Mouse (Mus musculus): ENCODE results near the gene Kcnd3.

The Kcnd3 gene

DNA sequence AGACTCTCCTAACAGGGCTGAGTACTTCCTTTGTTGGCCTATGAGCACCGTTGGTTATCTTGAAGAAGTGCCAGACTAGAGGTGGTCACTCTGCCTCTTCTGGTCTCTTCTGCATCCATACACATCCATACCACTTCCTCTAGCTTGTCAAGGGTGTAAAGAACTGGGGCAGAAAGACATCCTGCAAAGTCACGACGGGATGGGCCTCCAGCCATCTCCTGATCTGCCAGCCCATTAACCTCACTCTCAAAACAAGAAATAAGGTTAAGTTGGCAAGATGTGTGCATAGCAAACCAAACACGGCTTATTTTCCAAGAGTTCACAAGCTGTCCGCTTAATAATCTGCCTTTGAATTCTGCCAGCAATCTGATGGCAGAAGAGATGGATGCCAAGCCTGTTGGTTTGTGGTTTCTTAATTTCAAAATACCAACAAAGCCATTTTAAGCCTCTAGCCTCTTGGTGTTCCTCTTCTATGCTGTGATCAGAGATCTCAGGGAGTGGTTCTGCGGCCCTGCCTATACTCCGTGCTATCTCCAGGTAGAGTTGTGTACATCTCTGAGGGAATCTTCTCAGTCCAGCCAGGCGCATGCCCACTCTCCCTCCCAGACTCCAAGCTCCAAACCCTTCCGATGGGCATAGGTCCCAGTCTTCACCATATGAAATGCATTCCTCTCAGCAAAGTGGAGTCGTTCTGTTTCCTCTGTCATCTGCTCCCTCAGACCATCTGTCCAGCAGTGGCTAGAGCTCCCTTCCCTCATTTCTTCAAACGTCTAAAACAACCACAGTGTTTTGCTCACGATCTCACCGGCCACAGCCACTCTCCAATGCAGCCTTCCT lies 201.6 kb downstream of the Kcnd3 start:
- no peak for DNase-seq (ENCODE audit: low read depth, low spot score)

DNA sequence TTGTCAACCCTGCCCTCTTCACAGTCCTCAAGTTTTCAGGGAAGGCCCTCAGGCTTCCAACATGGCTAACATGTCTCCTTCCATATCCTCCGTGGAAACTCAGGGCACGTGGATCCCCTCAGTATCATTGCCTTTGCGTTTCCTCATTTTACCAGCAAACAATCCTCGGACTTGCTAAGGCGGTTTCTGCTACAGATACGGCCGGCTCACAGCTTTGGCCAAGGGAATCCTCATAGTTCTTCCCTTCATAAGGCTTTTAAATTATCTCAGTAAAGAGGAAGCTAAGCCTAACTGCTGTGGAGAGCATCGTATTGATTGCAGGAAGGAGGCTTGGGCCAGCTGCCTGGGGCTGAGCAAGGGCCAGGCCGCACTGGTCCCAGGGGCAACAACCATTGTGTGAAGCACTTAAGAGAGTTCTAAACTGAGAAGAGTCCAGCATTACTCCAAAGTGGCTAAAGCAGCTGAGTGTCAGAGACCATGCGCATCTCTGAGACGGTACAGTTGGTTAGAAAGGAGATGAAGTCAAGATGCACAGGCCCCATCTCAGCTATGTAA lies 203.0 kb downstream of the Kcnd3 start:
- no peak for DNase-seq (ENCODE audit: low read depth, low spot score)

DNA sequence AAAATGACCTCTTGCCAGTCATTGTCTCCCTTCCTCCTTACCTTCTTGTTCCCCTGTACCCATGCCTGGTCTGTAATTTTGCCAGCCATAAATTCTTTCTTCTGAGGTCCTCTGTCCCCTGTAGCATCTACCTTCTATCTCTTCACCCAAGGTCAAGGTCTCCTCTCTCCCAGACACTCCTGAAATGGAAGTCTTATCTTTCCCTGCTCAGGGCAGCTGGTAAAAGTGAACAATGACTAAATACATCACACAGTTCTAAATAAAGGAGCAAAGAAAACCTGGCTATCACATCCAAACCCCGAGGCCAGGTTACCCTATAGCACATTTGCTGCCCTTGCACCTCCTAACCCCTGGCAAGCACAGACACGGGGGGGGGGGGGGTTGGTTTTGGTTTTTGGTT lies 208.4 kb downstream of the Kcnd3 start:
- no peak for DNase-seq (ENCODE audit: low read depth, low spot score)

DNA sequence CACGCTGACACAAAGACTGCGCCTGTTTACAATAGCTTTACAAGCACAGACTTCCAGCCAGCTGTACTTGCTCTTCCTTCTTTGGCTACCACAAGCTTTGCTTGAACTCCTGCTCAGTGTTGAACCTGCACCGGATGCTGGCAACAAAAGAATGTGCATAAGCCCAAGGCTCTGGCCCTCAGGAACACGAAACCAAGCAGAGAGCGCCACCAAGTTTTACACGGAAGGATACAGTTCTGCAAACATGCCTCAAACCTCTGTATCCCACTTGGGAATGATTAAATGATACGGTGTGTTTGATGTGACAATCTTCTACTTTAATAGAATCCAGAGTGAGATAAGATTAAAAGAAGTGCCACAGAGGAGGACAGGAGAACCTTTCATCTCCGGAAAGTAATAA lies 210.9 kb downstream of the Kcnd3 start:
- no peak for DNase-seq (ENCODE audit: low read depth, low spot score)

DNA sequence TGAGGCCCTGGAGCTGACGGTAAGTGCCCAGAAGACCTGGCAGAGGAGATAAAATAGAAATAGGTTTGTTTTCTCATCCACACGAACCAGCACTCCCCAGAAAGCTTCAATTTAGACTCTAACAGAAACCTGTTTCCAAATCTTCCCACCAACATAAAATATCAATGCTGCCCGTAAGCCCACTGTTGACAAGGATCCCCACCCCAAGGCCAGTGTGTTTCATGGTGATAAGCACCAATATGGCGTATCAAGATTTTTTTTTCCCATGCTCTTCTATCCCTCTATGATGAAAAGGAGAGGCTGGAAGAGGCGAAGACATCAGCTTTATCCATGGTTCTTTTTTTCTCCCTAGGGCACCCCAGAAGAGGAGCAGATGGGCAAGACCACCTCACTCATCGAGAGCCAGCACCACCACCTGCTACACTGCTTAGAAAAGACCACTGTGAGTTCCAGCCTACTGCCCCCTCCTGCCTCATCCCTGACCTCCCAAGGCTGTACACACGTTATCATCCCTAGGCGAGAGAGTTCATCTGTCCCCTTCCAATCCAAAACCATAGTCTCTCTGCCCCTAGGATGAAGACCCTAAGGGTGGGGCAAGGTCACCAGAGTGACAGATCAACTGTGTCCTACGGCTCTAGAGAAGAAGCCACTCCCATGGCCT lies 213.1 kb downstream of the Kcnd3 start:
- no peak for DNase-seq (ENCODE audit: low read depth, low spot score)

DNA sequence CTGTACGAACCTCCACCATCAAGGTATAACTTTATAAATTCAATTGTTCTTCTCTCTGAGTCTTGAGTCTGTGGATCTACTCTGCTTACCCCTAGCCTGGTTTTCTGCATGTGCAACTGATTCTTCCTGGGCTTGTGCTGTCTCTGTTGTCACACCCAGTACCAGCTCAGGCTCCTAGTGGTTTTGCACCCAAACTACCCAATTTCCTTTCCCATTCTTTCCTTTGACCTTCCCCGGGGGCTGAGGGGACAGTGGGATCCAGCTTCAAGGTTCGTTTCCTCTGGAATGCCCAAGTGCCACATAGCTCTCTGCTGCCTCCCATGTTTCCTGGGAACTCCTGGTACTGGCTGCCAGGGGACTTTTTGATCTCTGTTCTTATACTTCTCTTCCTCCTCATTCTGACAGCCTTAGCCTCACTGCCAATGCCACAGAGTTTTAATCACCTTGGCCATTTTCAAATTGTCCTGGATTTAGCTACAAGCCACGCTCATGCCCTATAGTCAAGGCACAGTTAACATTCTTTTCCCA lies 214.9 kb downstream of the Kcnd3 start:
- DNase-seq (ENCODE audit: low read depth, low spot score): no peak

DNA sequence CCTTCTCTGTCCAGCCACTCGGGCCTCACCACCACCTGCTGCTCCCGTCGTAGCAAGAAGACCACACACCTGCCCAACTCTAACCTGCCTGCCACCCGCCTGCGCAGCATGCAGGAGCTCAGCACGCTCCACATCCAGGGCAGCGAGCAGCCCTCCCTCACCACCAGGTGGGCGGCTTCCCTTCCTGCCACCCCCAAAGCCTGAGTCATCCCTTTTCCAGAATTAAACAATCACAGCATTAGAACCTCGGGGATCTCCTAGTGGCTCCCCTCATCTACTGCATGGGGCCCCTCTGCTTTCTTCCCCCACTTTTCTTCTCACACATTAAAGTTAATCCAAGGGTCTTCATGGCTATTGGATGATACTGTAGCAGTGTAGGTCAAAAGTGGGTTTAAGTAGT lies 216.0 kb downstream of the Kcnd3 start:
- no peak for DNase-seq (ENCODE audit: low read depth, low spot score)

DNA sequence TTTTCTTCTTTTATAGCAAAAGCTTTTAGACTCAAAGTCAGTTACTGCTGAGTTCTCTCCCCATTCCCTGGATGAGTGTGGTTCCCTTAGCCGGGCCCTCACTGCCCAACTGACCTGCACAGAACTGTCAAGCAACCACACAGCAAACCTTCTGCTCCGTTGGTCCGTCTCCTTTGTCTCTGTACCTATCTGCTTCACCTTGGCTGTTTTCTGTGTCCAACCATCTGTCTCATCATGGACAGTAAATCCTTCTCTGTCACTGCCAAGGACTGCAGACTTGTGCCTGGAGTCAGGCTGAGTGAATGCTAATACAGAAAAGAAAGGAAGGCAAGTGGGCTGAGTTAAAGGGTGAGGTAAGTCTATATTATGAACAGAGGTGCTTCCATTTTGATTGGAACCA lies 217.6 kb downstream of the Kcnd3 start:
- no peak for DNase-seq (ENCODE audit: low read depth, low spot score)

DNA sequence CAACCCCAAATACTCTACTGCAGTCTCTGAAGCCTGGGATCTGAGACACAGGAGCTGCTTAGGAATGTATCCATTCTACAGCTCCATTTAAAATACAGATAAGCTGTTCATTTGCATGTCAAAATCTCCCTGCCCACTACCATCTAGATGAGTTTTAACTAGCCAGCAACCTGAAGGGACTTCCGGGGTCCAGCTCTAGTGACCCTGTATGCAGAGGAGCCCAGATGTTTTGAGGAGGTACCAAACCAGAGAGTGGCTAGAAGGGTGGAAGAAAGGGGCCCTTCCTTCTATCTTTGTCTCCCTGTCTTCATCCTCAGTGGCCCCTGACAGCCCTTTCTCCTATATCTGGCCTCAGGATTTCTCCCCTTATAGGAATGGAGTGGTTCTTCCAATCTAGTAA lies 218.7 kb downstream of the Kcnd3 start:
- DNase-seq (ENCODE audit: low read depth, low spot score): no peak

DNA sequence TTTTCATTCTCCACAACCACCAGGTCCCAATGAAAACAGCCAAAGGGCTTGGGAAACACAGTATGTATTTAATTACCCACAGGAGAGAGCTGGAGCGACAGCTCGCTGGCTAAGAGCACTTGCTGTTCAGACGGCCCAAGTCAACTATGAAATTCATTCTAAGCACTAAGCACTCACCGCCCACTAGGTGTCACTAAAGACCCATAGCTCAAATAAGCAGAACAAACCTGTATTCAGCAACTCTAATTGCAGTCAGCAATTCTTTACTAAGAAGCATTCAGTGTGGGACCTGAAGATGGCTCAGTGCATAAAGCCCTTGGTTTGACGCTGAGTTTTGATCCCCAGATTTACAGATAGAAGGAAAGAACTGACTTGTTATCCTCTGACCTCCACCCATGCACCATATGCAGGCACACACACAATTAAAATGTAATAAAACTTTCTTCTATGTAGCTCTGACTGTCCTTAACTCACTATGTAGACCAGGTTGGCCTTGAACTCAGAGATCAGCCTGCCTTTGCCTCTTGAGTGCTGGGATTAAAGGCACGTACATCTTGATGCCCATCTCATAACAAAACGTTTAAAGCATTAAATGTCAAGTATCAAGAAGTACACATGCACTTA lies 222.6 kb downstream of the Kcnd3 start:
- peak; percentile 83 for DNase-seq (ENCODE audit: low read depth, low spot score)

DNA sequence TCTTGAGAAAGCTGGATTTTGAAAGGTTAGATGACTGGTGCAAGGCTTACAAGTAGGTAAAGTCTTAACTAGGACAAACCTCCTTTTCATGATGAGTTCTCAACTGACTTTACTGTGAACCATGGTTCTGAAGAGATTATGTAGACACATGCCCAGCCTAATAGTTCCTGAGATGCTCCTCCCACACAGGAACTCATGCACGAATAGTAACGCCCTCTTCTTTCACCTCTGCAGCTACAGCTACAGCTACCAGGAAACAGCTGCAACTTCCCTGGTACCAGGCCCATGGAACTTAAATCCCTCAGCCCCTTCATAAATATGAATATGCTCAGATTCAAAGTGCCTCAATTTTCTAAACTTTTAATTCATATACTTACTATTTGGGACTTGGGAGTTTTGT lies 223.8 kb downstream of the Kcnd3 start:
- no peak for DNase-seq (ENCODE audit: low read depth, low spot score)

DNA sequence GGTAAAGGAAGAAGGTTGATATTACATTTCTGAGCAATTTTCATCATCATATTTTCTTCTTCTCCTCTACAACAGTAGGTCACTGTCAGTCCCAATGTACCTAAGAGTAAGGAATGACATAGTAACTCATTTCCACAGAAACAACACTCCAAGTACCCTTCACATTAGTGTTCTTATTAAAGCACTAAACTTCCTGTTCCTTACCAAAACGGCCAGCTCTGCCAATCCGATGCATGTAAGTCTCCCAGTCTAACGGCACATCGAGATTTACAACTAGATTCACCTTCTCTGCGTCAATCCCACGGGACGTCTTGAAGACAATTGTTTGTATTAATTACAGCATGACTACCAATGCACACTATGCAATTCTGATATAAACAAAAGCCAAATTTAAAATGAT lies 228.2 kb downstream of the Kcnd3 start:
- no peak for DNase-seq (ENCODE audit: low read depth, low spot score)

DNA sequence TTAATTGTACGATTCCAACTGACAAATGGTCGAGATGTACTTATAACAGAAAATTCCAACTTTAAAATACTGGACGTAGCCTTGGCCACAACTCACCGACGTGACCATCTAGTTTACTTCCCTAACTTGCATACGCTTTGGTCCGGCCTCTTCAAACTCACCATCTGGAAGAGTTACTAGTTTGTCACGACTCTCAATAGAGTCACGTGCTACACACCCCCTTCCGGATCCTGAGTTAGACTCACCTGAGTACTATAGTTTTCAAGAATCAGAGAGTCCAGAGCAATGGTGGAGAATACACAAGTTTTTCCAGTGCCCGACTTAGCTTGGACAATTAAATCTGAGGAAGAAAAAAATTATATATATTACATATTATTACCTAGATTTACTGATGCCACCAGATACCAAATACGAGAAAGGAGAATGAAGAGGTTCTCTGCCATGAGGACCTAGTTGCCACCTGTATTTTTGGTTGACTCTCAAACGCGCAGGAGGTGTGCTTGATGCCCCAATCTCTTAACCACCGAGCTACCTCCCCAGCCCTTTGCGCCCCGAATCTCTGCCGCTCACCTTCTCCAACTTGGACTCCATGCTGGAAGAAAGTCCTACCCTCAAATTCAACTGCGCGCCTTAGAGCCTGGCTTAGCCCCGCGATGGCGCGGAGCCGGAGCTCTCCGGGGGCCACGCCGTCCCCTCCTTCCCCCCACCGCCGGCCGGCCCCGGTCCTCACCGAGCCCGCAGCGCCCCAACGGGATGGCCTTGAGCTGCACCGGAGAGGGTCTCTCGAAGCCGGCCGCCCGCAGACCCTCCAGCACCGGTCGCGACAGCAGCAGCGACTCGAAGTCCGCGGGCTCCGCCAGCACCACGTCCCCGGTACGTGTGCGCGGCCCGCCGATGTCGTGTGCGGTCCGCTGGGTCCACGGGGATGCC lies 234.5 kb downstream of the Kcnd3 start:
- DNase-seq (ENCODE audit: low read depth, low spot score): no peak

DNA sequence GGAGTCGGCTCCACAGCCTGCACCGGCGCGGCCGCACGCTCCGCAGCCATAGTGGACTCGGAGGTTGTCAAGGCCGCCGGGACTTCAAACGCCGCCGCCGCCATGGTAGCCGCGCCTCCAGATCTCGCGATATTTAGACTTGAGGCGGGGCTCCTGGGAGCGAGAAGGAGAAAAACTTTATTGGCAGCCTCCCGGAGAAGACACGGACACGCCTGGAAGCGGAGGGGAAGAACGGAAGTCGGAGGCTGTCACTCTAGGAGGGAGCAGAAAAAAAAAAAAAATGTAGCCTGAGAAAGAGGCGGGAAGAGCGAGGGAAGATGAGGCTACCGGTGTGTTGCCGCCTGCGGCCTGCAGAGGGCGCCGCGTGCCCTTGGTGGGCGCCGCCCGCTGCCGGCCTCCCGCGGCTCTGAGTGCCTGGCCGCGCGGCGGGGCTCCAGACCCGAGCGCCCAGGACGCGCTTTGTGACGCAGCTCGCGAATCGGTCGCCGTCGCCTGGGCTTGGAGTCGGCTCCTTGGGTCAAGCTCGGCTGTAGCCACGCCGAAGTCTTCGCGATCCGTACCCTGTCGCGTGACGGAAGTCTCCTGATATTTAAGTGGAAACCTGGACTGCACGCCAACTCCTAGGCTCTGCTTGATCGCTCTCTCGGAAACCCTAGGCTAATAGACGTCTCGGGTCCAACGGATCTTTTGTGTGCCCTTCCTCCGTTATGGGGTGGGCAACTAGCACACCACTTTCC lies 235.4 kb downstream of the Kcnd3 start, which contains the start of gene Ddx20:
Gene Ddx20, minus strand, starts transcription at position 251 of the 737 bp plus-strand sequence.
- DNase-seq (ENCODE audit: low read depth, low spot score): peak; percentile 98

DNA sequence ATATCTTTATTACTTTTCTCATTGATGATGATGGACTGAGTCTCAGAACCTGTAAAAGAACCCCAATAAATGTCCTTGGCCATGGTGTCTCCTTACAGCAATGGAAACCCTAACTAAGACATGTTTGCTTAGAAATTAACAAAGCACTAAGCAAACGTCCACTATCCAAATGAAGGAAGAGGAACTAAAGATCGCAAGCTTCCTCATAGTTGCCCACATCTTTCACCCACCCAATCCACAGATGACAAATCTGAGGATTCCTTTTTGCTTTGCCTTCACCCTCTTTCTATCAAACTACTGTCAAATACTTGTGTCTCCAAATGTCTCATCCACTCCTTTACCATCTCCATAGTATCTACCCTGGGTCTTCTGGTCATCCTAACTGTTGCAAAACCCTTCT lies 236.4 kb downstream of the Kcnd3 start:
- DNase-seq (ENCODE audit: low read depth, low spot score): no peak

DNA sequence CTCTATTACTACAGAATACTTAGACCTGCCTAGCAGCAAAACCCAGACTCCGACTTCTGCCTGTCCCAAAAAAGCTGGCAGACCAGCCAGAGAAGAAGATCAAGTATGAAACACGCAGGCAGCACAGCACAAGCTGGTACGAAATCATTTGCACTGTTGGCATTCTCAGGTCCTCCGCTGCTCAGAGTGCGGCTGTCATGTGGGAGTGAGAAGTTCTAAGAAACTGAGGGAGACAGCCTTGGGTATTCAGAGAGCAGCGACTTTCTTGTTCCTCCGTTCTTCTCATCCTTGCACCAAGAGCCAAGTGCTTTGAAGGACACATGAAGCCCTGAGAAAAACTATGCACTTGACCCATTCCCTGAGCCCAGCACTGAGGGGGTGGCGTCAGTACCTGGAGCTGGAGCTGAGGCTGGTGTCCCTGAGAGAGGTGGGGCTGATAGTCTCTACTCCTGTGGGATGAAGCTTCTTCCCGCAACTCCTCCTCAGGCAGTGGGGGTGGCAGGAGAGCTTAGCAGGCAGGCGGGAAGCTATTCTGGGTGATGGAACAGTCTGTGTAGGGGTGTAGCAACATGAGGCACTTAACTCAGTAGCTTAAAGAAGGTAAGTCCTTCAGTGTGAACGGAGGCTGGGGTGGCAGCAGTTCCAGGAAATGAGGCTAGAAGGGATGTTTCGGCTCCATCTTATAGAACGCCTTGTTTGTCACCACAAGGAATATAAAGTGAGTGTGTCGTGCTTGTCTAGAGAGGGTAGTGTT lies 241.4 kb downstream of the Kcnd3 start:
- DNase-seq (ENCODE audit: low read depth, low spot score): no peak

DNA sequence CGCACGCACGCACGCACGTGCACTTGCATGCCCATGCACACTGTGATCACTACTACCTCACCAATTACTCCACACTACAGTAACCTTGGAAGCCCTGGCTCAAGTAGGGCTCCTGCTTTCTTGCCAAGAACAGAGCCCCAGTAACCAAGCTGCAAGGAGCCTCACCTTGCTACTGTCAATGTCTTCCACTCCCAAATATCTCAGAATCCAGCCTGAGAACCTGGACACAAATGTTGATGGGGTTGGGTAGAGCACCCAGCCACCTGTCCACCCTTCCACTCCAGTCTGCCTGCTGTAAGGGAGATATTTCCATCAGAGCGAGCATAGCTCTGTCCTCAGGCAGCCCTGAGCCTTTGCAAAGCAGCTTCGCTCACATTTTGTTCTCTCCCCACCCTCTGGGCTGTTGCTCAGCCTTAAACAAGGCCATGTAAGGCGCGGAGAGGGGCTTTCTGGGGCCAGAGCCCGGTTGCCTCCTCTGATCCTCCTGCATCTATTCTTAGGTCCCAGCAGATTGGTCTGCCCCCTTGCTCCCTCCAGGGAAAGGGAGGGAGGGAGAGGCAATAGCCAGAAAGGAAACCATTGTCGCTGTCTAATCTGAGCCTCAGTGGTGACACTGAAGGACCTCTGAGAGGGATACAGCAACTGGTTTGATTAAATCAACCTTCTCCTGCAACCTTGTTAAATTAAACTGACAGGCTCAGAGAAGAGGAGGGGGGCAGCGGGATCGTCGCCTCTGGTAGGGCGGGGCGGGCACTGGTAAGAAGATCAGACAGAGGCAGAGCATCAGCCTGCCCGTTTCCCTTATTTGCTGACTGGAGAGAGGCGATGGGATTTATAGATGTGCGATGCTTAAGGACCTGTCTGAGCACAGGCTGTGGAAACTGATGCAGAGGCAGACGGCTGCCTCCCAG lies 243.6 kb downstream of the Kcnd3 start:
- no peak for DNase-seq (ENCODE audit: low read depth, low spot score)

DNA sequence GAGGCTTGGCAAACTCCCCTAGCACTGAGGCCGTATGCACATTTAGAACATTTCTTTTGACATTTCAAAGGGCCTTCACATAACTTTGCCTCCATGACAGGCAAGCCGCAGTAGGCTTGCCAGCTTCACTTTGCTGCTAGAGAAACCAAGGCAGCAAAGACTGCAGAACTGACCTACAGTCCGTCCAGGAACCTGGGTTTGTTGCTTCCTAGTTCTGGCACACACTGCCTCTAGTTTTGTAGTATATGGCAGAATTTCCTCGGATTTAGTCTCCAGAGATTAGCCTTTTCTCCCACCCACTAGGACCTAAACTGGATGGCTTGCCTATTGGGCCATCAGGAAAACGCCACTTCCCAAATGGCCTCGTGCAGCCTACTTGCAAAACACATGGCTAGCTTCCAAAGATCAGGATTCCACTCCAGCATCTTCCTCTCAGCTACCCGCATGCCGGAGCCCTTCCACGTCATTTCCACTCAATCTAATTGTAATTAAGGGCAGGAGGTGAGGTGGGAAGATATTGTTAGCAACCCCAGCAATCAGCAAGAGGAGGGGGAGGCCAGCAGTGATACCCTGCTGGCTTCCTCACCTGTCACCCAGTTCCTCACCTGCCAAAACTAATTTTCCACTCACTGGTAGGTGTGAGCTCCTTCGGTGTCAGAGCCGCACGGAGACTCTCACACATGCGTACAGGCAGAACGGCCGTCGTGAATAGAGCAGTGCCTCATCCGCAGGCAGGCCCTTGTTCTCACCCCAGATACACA lies 244.4 kb downstream of the Kcnd3 start:
- no peak for DNase-seq (ENCODE audit: low read depth, low spot score)
